Mouse (Mus musculus): ENCODE measurements around the gene Sp9. TPM values are rescaled to one million over a fixed set of nuclear protein-coding genes. Genes with fewer than 3 reads are reported as not detected.
A peak's percentile ranks its signal among the peaks of the same experiment; 100 is the strongest.

Gene Sp9
- not detected in 2 replicates for polyA plus RNA-seq (2012; rRNA removed)

DNA sequence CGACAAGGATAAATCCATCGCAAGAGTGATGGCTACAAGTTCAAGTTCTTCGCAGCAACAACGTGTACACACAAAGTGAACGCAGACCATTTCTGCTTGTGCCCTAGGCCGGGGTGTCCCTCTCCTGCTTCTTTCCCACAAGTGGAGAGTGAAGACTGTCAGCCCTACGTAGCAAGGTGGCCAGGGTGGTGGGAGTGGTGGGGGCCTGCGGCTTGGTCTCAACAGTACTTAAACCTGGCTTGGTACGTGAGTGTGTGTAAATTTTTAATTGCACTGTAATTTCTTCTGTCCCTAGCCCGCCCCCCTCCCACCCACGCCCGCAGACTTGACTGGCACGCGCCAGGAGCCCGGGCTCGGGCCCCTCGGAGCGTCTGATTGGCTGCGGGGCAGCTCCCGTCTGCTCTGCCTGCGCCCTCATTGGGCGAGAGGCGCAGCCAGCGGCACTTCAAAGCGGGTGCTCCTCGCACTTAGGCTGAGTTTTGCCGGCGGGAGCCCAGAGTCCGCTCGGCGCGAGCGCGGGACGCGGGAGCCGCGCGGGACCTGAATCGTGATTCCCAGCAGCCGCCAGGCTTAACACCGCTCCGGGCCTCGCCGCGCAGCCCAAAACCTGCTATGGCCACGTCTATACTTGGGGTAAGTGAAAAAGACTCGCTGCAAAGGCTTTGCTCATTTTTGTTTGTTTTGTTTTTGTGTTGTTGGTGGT lies at the start of gene Sp9:
TSS of gene Sp9 (plus strand) at position 467 of the 703 bp plus-strand sequence.
- DNase-seq, result peak; percentile 34
- no peak for TF ChIP-seq CTCF (IDR thresholded peaks at IDR 0.05; ENCODE audit: insufficient read depth, low read length)
- TF ChIP-seq POLR2A (IDR thresholded peaks at IDR 0.05; ENCODE audit: borderline replicate concordance, extremely low read depth, low read depth, low read length), result no peak
- peaks cover 17% of the 10 kb centered on the region for H3K4me1 ChIP-seq (ENCODE audit: control insufficient read depth, insufficient read depth, low read length)
- H3K4me3 ChIP-seq (replicated peaks; ENCODE audit: extremely low read depth, low read depth, low read length), result no peak within 1 kb of the TSS
- 3% methylated on average over 48 of the region's 48 CpGs for WGBS

DNA sequence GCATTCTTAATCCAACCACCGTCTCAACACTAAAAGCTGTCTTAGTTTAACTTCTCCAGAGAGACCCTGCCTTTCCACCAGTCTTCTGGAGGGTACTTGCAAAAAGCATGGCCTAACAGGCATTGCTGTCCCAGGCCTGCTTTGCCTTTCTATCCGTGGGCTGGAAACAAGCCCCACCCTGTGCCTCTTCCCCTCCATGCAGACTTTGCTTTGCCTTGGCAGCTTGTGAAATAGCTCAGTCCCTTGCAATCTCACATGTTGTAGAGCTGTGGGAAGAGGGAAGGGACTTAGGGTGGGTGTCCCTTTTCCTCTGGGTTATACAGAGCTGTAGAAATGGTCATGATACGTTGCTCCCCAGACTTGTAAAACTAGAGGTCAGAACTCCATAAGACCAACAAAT lies 40.6 kb upstream of the Sp9 start:
- no peak for DNase-seq
- 56% methylated on average over 3 of the region's 3 CpGs for whole genome bisulfite sequencing
- no peak overlapping the region for H3K4me3 ChIP-seq (replicated peaks; ENCODE audit: extremely low read depth, low read depth, low read length)
- H3K4me1 ChIP-seq (ENCODE audit: control insufficient read depth, insufficient read depth, low read length), result no peaks in the 10 kb centered on the region
- TF ChIP-seq POLR2A (IDR thresholded peaks at IDR 0.05; ENCODE audit: borderline replicate concordance, extremely low read depth, low read depth, low read length) (no peak), CTCF (IDR thresholded peaks at IDR 0.05; ENCODE audit: insufficient read depth, low read length) (no peak)

DNA sequence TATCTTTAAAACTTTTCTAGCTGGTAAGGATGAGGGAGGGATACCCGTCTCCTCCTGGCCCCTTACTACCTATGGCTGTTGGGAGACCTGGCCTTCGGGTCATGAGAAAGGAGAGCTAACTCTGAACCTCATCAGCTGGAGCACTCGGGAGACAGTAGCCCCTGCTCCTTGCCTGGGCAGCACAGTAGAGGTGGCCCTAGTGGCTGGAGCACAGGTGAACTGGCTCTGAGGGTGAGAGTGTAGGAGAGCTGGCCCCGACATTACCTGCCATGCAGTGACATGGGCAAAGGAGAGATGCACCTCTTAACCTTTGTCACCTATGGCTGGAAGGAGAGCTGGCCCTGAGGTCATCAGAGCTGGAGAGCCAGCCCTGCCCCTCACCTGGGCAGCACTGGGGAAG lies 30.4 kb upstream of the Sp9 start:
- TF ChIP-seq CTCF (IDR thresholded peaks at IDR 0.05; ENCODE audit: insufficient read depth, low read length) (no peak), POLR2A (IDR thresholded peaks at IDR 0.05; ENCODE audit: borderline replicate concordance, extremely low read depth, low read depth, low read length) (no peak)
- Histone ChIP-seq H3K4me3 (replicated peaks; ENCODE audit: extremely low read depth, low read depth, low read length) (no peak overlapping the region), H3K4me1 (ENCODE audit: control insufficient read depth, insufficient read depth, low read length) (no peaks in the 10 kb centered on the region)
- no peak for DNase-seq
- WGBS, result 77% methylated on average over 4 of the region's 4 CpGs

DNA sequence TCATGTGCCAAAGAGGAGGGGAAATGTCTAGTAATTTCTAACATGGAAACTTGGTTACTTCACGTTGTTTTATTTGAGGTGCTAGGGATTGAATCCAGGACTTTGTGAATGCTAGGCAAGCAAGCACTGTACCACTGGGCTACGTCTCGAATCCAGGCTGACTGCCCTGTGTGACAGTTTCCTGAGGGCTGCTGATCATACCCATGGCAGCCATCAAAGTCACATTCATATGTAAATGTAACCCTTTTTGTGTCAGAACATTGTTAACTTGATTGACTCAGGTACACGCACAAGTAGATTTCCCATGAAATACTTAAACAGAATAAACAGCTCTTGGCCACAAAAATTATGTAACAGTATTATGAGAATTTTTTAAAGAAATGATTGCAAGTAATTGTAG lies 23.0 kb upstream of the Sp9 start:
- Histone ChIP-seq H3K4me3 (replicated peaks; ENCODE audit: extremely low read depth, low read depth, low read length) (no peak overlapping the region), H3K4me1 (ENCODE audit: control insufficient read depth, insufficient read depth, low read length) (no peaks in the 10 kb centered on the region)
- no peak for DNase-seq
- 85% methylated on average over 4 of the region's 4 CpGs for WGBS
- TF ChIP-seq POLR2A (IDR thresholded peaks at IDR 0.05; ENCODE audit: borderline replicate concordance, extremely low read depth, low read depth, low read length) (no peak), CTCF (IDR thresholded peaks at IDR 0.05; ENCODE audit: insufficient read depth, low read length) (no peak)

DNA sequence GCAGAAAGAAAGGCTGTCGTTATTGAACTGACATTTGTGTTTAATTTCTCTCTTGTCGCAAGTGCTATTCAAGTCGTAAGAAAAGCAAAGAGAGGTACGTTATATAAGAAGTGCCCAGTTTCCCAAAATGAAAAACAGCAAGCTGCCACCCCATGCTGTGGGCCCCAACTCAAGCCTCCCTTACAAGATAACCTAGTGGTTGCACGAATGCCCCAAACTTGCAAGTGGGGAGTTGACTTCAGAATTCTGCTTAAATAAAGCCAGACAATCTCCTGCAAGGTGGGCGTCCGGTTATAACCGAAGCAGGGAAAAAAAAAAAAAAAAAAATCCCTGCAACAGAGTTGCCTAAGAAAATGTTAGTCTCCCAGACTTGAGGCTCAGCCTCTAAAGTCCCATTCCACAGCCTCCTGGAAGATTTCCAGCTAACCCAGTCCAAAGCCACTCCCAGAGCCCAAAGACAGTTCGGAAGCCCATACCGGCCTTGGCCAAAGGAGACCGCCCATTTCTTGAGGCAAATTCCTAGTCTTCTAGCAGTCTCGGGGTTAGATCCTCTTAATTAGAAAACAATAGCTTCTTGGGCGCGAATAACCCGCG lies 8.5 kb upstream of the Sp9 start:
- DNase-seq, result no peak
- WGBS, result 15% methylated on average over 16 of the region's 16 CpGs
- no peak overlapping the region for H3K4me3 ChIP-seq (replicated peaks; ENCODE audit: extremely low read depth, low read depth, low read length)

DNA sequence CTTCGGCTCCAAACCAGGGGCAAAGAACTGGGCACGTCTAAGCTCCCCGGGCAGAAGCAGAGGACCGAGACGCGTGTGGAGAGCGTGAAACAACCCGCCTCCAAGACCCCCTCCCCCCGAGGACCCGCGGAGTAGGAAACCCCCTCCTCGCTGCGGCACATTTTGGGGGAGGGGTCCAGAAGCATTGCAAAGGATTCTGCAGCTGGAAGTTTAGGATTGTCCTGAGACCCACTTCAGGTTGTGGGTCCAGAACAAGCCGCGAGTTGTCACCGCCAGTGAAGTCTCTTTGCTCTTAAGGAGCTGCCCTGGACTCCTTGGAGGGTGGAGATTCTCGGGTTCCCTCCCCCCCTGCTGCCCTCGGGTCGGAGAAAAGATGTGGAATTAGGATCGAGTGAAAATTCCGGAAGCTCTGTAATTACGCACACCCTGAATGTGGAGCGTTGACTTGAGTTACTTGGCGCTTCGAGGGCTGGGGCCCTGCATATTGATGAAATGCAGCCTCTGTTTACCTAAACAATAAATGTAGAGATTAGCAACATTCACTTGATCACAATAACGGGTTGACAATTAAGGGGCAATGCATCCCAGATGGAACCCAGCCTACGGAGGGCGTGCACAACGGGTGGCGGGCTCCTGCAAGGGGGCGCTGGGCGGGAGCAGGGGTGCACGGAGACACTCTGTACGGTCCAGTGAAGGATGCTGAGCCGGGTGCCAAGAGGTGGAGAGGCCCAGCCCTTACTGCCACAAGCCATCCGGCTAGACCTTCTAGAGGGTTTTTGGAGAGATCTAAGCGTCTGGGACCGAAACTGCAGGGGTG lies 7.7 kb upstream of the Sp9 start:
- Histone ChIP-seq H3K4me1 (ENCODE audit: control insufficient read depth, insufficient read depth, low read length) (no peaks in the 10 kb centered on the region), H3K4me3 (replicated peaks; ENCODE audit: extremely low read depth, low read depth, low read length) (no peak overlapping the region)
- no peak for DNase-seq
- TF ChIP-seq POLR2A (IDR thresholded peaks at IDR 0.05; ENCODE audit: borderline replicate concordance, extremely low read depth, low read depth, low read length) (no peak), CTCF (IDR thresholded peaks at IDR 0.05; ENCODE audit: insufficient read depth, low read length) (no peak)
- 4% methylated on average over 38 of the region's 38 CpGs for WGBS

More for the DNA sequence above, 8.5 kb upstream of the Sp9 start:
- no peaks in the 10 kb centered on the region for H3K4me1 ChIP-seq (ENCODE audit: control insufficient read depth, insufficient read depth, low read length)
- TF ChIP-seq POLR2A (IDR thresholded peaks at IDR 0.05; ENCODE audit: borderline replicate concordance, extremely low read depth, low read depth, low read length) (no peak), CTCF (IDR thresholded peaks at IDR 0.05; ENCODE audit: insufficient read depth, low read length) (no peak)

DNA sequence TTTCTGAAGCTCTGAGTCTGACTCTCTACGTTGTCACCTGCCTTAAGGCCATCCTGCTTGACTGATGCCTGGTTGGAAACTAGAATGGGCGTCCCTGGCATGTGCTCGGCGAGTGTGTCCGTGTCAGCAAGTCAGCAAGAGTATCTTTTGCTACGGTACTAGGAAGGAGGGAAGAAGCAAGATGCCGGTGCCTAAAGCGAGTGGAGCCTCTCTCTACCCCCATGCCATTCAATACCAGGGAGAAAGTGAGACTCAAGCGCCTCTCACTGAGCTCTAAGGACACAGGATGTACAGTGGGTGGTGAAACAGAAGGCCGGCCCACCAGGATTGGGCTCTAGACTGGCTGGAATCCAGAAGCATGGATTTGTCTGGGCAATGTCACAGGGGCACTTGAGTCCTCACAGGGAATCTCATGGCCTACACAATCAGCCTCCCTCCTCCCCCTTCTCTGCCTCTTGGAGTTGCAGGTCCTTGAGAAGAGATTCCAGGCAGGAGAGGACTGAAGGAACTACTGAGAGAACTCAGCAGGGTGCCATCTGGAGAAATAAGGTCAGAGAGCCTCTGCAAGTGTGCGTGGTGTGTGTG lies 7.0 kb upstream of the Sp9 start:
- TF ChIP-seq POLR2A (IDR thresholded peaks at IDR 0.05; ENCODE audit: borderline replicate concordance, extremely low read depth, low read depth, low read length) (no peak), CTCF (IDR thresholded peaks at IDR 0.05; ENCODE audit: insufficient read depth, low read length) (no peak)
- WGBS, result 13% methylated on average over 11 of the region's 11 CpGs
- no peak overlapping the region for H3K4me3 ChIP-seq (replicated peaks; ENCODE audit: extremely low read depth, low read depth, low read length)
- DNase-seq, result no peak
- H3K4me1 ChIP-seq (ENCODE audit: control insufficient read depth, insufficient read depth, low read length), result no peaks in the 10 kb centered on the region

DNA sequence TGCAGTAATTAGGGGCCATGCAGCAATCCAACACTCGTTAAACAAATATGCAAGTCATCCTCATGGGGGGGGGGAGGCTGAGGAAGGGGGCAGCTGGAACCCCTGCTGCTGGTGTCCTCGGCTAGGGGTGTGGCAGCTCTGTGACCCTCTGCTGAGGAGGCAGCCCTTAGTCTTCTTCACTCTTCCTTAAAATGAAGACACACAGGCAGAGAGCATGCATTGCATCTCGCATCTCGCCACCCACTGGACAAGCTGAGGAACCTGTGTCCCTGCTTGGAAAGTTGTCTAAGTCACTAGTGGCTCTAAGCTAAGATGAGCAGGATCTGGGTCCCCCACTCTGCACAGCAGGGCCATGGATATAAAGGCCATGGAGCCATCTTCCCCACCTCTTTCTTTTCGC lies 5.7 kb upstream of the Sp9 start:
- 7% methylated on average over 5 of the region's 5 CpGs for WGBS
- TF ChIP-seq POLR2A (IDR thresholded peaks at IDR 0.05; ENCODE audit: borderline replicate concordance, extremely low read depth, low read depth, low read length) (no peak), CTCF (IDR thresholded peaks at IDR 0.05; ENCODE audit: insufficient read depth, low read length) (no peak)
- no peak for DNase-seq
- no peaks in the 10 kb centered on the region for H3K4me1 ChIP-seq (ENCODE audit: control insufficient read depth, insufficient read depth, low read length)
- H3K4me3 ChIP-seq (replicated peaks; ENCODE audit: extremely low read depth, low read depth, low read length), result no peak overlapping the region

DNA sequence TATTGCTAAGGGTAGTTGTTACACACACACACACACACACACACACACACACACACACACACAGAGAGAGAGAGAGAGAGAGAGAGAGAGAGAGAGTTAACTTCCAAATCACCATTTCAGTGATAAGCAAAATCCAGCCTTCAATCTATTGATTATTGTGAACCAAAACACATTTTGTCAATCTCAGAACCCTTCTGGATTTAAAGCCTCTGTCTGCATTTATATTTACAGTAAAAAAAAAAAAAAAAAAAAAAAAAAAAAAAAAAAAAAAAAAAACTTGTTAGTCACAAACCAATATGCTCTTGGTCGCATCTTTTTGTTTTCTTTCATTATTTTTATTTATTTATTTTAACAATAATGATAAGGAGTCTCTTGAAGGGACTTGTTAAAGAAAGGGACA lies 5.1 kb upstream of the Sp9 start:
- DNase-seq, result no peak
- TF ChIP-seq POLR2A (IDR thresholded peaks at IDR 0.05; ENCODE audit: borderline replicate concordance, extremely low read depth, low read depth, low read length) (no peak), CTCF (IDR thresholded peaks at IDR 0.05; ENCODE audit: insufficient read depth, low read length) (no peak)
- 32% methylated on average over 1 of the region's 1 CpGs for WGBS
- Histone ChIP-seq H3K4me1 (ENCODE audit: control insufficient read depth, insufficient read depth, low read length) (0 out of 2 replicates have a peak, but pooled peaks cover 2% of the 10 kb centered on the region), H3K4me3 (replicated peaks; ENCODE audit: extremely low read depth, low read depth, low read length) (no peak overlapping the region)
